Mouse (Mus musculus) ES-Bruce4 (cell line): ENCODE data around the gene Micall1.

Experiments used
- CTCF ChIP-seq: IDR thresholded peaks from one replicate; pipeline ENCODE4 v1.8.1; 2011; ENCODE audit warnings: low read depth, low read length
- EP300 ChIP-seq: IDR thresholded peaks from 2 replicates; pipeline ENCODE4 v1.6.1; 2011; ENCODE audit warnings: low read depth, low read length; ENCODE audit not compliant: insufficient read depth
- POLR2A ChIP-seq: IDR thresholded peaks from one replicate; pipeline ENCODE4 v1.8.1; 2011; ENCODE audit warnings: low read length; ENCODE audit not compliant: insufficient read depth

DNA sequence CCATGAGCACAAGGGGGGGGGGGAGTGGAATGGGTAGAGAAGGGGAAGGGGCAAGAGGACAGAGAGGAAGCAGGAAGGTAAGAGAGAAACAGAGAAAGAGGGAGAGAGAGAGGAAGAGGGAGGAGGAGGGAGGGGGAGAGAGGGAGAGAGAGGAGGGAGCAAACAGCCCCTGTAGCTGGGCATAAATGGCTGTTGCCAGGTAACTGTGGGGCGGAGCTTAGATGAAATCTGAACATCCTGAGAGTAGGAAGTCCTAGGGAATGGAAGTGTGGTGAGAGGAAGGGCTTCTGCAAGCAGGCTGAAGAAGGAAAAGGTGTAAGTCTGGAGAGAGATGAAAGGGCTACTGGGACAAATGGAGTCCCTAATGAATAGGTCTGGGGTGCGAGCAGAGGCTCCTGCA is 42.4 kb upstream of the Micall1 start:
- no peak for TF ChIP-seq EP300
- no peak for TF ChIP-seq POLR2A
- TF ChIP-seq CTCF = no peak
